Mouse (Mus musculus) layer of hippocampus, adult 8-10 months (tissue): ENCODE data around the gene Ctnnbl1. TPM values are rescaled to one million over a fixed set of nuclear protein-coding genes. Genes with fewer than 3 reads are reported as not detected.

ENCODE experiments used
- DNase-seq, 2 experiments: peaks; one replicate each; pipeline ENCODE4 v3.0.0; 2022; ENCODE audit warnings: low spot score in 2 of 2
- total RNA-seq, 4 experiments: library from RNA; stranded (reverse); gene quantifications; 2 replicates each; pipeline ENCODE4 v1.2.4; 2022

Ctnnbl1 gene
- total RNA-seq, 4 experiments from 2014 or later: 27.3 to 37.7 (median 29.8) TPM

GRCm38 (mm10) chr2:157793851-157794332 is 56.7 kb downstream of the Ctnnbl1 start:
- no peak for DNase-seq

- DNase-seq: no peak
Measured at GRCm38 (mm10) chr2:157795627-157796423, 58.6 kb downstream of the Ctnnbl1 start.

GRCm38 (mm10) chr2:157799533-157799932 is 62.3 kb downstream of the Ctnnbl1 start:
- no peak for DNase-seq

GRCm38 (mm10) chr2:157800288-157800687 is 63.1 kb downstream of the Ctnnbl1 start:
- DNase-seq: no peak

- no peak for DNase-seq
Measured at GRCm38 (mm10) chr2:157800746-157801501, 63.7 kb downstream of the Ctnnbl1 start.

GRCm38 (mm10) chr2:157801505-157802357 is 64.5 kb downstream of the Ctnnbl1 start:
- DNase-seq: no peak

- DNase-seq: no peak
Measured at GRCm38 (mm10) chr2:157802666-157803065, 65.5 kb downstream of the Ctnnbl1 start.

GRCm38 (mm10) chr2:157804388-157804787 is 67.2 kb downstream of the Ctnnbl1 start:
- no peak for DNase-seq

- no peak for DNase-seq
Measured at GRCm38 (mm10) chr2:157805091-157805490, 67.9 kb downstream of the Ctnnbl1 start.

GRCm38 (mm10) chr2:157807076-157807475 is 69.9 kb downstream of the Ctnnbl1 start:
- DNase-seq: no peak

GRCm38 (mm10) chr2:157807621-157808367 is 70.6 kb downstream of the Ctnnbl1 start:
- DNase-seq: peak; percentile 25 to 48

GRCm38 (mm10) chr2:157808368-157808923 is 71.2 kb downstream of the Ctnnbl1 start:
- DNase-seq: no peak

GRCm38 (mm10) chr2:157809341-157809740 is 72.1 kb downstream of the Ctnnbl1 start:
- no peak for DNase-seq

- DNase-seq: no peak
Measured at GRCm38 (mm10) chr2:157810749-157811148, 73.5 kb downstream of the Ctnnbl1 start.

GRCm38 (mm10) chr2:157813121-157813520 is 75.9 kb downstream of the Ctnnbl1 start:
- no peak for DNase-seq

- no peak for DNase-seq
Measured at GRCm38 (mm10) chr2:157814116-157814964, 77.1 kb downstream of the Ctnnbl1 start.

- DNase-seq: no peak
Measured at GRCm38 (mm10) chr2:157814965-157815283, 77.7 kb downstream of the Ctnnbl1 start.

GRCm38 (mm10) chr2:157817672-157818071 is 80.5 kb downstream of the Ctnnbl1 start:
- DNase-seq: no peak

- no peak for DNase-seq
Measured at GRCm38 (mm10) chr2:157818576-157819320, 81.5 kb downstream of the Ctnnbl1 start.
